Mouse (Mus musculus) gastrocnemius, adult 18-20 months (tissue): ENCODE data around the gene Gm21725. TPM values are rescaled to one million over a fixed set of nuclear protein-coding genes. Genes with fewer than 3 reads are reported as not detected.
"Not testable (repeated sequence)": the region's sequence is repeated elsewhere in the genome, so short reads cannot be mapped to it uniquely, and the experiment has no call there.

Experiments used
- DNase-seq: peaks from one replicate; pipeline ENCODE4 v3.0.0; 2021; ENCODE audit warnings: low spot score
- long read RNA-seq, 2 experiments: library from polyadenylated mRNA; stranded (forward); transcript quantifications; one replicate each; pipeline ENCODE4 v2.0.0; 2021
- total RNA-seq, 2 experiments: library from RNA; stranded (reverse); gene quantifications; 2 replicates each; pipeline ENCODE4 v1.2.3; 2021

Gm21725 gene
- not detected for total RNA-seq
- long read RNA-seq, experiment 1 = 0 reads
- long read RNA-seq, experiment 2 = 0 reads

GRCm38 (mm10) chrY:13348963-13349362, at the start of gene Gm21725:
Gm21725 (minus strand) TSS chrY:13349063.
- DNase-seq = not testable (repeated sequence)

Other genes starting within 250 kb of the Gm21725 start
- not detected for gene Gm21891, start 215.6 kb downstream of the Gm21725 start, total RNA-seq
- not detected for gene Gm21425, start 187.1 kb downstream of the Gm21725 start, total RNA-seq
- not detected for gene Gm21828, start 125.1 kb downstream of the Gm21725 start, total RNA-seq
- gene Gm21440, start 96.7 kb downstream of the Gm21725 start, total RNA-seq = not detected
- gene Gm21454, start 96.6 kb downstream of the Gm21725 start, total RNA-seq = not detected
- gene Gm21866, start 116.5 kb upstream of the Gm21725 start, total RNA-seq = not detected
- gene Gm20773, start 145.0 kb upstream of the Gm21725 start, total RNA-seq = not detected